Mouse (Mus musculus): ENCODE measurements around the gene Prkn. TPM values are rescaled to one million over a fixed set of nuclear protein-coding genes. Genes with fewer than 3 reads are reported as not detected.

Prkn gene
- total RNA-seq, 2 experiments from 2014 or later, result 10.6 to 10.8 TPM

DNA sequence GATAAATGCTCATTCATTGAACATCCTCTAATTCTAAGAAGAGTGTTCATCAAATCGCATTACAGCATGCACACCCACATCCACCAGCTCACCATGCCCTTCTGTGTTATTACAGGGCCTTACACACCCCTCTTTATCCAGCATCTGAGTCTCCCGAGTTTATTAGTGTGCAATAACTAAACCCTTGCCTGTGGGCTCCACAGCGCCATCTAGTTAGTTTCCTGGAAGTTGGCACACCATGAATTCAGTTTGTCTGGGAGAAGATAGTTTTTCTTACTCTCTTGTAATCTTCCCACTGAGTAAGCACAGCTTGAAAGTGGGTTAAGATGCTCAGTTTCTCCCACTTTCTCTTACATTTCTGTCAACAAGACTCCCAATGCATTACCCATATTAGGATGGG, 781.3 kb downstream of the Prkn start:
- intact Hi-C loops (cut with DNase I), result no loop called here

DNA sequence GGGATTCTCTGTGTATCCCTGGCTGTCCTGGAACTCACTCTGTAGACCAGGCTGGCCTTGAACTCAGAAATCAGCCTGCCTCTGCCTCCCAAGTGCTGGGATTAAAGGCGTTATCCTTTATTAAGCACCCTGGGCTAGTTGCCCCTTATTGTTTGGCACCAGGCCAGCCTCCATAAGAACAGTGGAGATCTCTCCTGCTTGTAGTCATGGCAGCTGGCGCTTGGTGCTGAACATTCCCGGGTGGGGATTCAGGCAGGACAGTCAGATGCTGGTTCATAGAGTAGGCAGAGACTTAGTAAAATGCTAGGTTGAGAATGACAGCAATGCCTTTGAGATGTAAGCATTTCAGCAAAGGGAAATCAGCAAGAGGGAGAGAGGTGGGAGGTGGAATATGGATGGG, 786.1 kb downstream of the Prkn start:
- intact Hi-C loops (cut with DNase I), result no loop called here
- DNase-seq, result no peak

More for the DNA sequence above, 781.3 kb downstream of the Prkn start:
- no peak for DNase-seq

DNA sequence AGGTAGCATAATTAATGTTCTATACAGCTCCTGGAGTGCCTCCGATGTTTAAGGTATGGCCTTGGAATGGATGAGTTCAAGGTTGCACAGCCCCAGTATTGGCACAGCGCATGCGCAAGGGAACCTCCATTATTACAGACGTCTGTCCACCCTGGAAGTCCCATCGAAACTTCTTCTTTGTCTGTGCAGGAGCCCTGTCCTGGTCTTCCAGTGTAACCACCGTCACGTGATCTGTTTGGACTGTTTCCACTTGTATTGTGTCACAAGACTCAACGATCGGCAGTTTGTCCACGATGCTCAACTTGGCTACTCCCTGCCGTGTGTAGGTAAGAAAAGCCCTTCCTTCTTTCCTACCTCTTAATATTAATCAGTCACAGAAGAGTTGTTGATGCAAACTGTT, 794.9 kb downstream of the Prkn start:
- intact Hi-C loops (cut with DNase I), result no loop called here
- no peak for DNase-seq

DNA sequence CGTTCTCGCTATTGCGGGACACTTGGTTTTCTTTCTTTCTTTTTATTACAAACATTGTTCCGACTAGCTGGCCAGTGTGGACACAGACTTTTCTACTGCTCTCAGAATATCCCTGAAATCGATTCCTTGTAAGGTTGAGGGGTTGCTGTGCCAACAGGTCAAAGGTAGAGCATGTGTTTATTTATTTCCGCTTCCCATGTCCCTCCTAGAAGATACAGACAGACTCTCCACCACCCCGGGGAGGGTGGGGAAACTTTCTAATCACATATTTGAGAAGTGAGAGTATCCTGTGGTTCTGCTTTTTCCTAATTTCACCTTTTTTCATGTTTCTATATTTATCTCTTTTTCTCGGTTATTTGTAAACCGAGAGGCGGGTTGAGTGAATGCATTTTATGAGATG, 797.5 kb downstream of the Prkn start:
- intact Hi-C loops (cut with DNase I), result no loop called here
- DNase-seq, result no peak

DNA sequence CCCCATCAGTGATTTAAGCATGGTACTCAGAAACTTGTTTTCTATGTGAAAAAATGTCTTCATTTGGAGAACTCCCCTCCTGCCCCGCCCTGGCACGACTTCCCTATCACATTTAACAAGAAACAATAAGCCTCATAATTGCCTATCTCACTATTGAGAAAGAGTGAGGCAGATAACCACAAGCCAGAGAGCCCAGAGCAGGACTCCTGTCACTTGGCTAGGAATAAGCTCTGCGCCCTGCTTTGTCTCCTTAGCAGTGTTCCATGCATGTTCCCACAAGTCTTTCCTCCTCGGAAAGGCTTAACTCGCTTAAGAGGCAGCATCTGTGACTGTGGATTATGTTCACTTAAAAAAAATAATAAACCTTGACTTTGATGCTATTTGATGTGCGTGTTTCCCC, 798.3 kb downstream of the Prkn start:
- intact Hi-C loops (cut with DNase I), result no loop called here
- no peak for DNase-seq

DNA sequence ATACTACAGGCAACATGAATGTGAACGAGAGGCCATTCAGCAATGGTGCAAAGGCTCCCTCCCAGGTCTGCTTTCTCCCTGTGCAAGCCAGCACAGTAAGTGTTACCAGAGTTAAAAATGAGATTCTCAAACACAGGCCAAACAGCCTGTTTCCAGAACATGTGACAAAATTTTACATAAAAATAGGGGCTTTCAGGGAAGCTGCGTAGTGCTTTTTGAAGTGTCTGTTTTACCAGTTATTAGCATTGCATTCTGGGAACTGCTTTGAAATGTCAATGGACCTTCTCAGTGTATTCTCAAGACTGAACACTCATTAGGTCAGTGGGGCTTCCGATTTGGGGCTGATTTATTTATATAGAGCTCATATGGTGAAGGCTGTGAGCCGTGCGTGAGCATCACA, 799.6 kb downstream of the Prkn start:
- DNase-seq, result no peak
- intact Hi-C loops (cut with DNase I), result no loop called here

DNA sequence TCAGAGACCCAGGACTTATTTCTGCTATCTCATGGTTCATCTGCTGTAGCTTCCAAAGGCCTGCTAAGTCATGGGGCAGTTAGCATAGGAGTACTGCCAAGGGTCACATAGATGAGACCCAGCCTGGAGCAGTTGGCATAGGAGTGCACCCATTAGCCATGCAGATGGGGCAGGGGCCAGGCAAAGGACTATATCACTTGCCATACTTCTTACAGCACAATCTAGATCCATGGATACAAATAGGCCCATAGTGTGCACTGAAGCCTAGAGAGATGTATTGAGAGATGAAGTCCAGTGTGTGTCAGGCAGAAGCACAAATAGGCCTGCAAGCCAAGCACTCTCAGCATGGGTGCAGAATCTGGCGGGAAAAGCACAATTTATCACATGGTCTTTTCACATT, 802.1 kb downstream of the Prkn start:
- intact Hi-C loops (cut with DNase I), result no loop called here
- no peak for DNase-seq

DNA sequence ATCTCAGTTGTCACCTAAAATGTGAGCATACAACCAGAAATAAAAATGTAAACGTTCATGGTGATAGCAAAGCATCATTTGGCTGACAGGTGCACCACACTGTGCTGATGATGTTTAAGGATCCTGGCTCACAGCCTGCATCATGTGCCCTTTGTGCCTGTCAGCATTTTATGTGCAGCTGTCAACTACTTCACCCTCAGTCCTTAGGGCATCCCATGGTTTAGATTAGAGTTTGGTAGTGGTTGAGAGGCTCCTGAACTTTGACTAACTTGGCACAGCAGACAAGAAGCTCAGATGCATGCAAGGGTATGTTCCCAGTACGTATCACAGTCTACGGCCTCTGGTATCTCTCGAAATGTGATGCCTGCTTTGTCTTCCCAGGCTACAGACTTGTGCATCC, 803.8 kb downstream of the Prkn start:
- intact Hi-C loops (cut with DNase I), result no loop called here
- no peak for DNase-seq

DNA sequence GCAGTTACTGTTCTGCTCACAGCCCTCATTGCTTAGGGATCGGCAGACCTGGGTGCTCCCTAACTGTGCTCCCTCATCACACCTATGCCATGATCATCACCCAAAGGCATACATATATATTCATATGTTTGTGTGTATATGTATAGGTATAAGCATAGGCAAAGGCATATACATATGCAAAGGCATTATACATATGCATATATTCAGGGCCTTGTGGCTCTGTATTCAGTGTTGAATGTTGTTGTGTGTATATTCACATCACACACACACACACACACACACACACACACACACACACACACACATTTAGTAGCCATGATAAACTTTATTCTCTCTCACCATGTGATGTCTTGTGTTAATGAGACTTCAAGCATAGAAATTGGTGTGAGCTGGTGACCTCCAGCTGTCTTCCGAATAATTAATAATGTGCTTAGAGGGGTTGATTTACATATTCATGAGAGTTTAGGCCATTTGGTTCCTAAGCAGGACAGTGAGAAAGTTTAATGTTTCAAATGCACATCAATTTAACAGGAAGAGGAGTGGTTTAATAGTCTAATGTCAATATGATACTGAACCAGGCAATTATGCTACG, 804.8 kb downstream of the Prkn start:
- intact Hi-C loops (cut with DNase I), result no loop called here
- DNase-seq, result no peak

DNA sequence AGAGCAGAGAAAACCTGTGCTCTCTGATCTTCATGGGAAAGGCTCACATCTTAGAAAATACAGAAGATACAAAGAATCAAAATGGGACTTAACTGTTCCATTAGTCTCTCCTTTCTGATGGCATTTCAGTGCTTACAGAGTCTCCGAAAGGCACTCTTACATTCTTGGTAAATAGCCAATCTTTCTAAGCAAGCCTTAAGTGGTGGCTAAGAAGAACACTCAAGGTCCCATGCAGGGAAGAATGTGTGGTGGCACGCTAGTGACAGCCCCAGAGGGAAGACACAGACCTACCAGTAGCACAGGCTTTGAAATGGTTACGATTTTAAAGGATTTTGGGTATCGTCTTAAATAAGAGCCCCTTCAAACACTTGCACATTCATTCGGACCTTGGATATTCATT, 816.2 kb downstream of the Prkn start:
- no peak for DNase-seq
- intact Hi-C loops (cut with DNase I), result no loop called here

DNA sequence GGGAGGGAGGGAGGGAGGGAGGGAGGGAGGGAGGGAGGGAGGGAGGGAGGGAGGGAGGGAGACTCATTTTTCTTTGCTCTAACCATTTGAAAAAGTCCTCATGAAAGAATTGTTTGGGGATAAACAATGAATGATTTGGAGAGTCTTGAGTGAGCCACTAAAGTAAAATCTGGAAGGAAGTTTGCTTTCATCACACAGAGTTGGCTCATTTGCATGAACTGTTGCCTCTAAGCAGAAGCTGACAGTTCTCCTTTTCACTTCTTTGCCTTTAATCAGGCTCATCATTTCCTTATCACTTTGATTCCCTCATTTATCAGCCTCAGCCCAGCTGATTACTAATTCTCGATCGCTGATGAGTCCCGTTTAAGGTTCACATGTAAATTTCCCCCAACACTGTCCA, 816.7 kb downstream of the Prkn start:
- intact Hi-C loops (cut with DNase I), result no loop called here

DNA sequence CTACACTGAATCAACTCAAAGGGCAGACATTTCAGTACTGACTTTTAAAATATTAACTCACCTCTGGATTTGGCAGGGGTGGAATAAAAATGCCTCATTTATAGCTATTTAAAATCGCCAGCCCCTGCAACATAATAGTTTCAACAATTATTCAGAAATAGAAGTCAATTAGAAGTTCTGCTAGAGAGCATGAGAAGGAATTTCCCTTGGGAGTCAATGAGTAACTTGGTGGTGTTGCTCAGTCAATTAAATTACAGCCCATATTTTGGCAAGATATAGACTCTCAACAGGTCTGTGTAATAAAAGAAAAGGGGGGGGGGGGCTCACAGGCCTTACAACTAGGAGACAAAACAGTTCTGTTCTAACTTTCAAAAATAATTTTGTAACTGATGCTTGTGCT, 821.7 kb downstream of the Prkn start:
- DNase-seq, result no peak
- intact Hi-C loops (cut with DNase I), result no loop called here

More for the DNA sequence above, 816.7 kb downstream of the Prkn start:
- DNase-seq, result no peak

DNA sequence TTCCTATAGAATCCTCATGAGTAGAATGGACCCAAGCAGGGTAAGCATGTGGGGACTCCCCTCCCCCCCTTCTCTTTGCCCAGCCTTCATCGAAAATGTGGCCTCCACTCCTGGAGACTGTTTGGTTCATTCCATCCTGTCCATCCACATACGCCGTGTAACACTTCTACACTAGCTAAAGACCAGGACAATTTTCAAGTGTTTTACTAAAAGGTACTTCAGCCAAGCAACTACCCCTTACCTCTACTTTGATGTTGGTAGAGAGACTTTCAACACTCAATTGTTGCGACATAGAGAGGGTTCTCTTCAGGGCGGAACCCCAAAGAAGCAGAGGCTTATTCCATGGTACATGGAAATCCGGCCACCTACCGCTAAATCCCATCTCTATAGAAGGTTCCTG, 823.3 kb downstream of the Prkn start:
- intact Hi-C loops (cut with DNase I), result no loop called here
- DNase-seq, result no peak

DNA sequence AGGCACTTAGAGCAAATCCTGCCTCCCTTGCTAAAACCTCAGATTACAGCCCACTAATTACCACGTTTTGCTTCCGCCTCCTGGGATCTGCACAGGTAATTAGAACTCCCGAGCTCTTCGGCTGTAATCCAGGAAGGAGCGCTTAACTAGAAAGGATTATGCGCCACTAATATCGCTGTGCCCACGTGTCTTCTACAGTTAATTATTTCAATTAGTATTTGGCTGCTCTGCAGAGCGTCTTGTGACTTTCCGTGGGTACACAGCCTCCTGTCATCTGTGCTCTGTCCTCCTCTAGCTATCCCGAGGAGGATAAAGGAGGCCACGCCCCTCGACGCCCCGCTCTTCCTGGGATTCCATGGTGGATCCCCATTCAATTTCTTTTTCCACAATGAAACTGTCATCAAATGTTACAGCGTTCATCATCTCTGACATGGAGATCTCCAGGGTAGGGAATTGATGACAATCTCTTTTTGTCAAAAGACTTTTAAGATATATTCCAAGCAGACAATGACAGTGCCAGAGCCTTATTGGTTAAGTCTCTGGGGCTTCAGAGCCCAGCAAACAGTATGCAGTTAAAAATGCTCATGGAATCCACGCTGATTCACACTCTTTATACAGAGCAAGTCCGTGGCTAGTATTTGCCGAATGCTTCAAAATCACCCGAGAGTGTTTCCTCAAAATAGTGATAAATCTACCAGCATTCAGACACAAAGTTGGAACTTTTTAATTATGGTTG, 824.6 kb downstream of the Prkn start:
- no peak for DNase-seq
- intact Hi-C loops (cut with DNase I), result no loop called here

DNA sequence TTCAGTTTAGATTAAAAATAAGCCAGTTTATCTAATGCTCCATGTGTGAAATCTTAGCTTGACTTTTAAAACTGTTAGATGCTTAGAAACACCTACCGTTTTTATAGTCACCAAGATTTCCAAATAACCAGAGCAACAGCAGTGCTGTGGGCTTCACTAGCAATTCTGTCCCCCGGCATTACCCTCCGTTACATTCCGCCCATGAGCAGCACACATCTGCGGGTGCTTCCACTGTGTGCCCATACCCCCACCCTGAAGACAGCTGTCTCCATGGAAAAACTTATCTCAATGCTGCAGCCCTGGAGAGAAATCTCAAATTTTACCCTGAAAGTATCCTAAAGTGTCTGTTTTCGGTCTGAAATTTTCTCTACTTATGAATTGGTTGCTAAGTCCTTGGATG, 839.5 kb downstream of the Prkn start:
- DNase-seq, result no peak
- intact Hi-C loops (cut with DNase I), result no loop called here

DNA sequence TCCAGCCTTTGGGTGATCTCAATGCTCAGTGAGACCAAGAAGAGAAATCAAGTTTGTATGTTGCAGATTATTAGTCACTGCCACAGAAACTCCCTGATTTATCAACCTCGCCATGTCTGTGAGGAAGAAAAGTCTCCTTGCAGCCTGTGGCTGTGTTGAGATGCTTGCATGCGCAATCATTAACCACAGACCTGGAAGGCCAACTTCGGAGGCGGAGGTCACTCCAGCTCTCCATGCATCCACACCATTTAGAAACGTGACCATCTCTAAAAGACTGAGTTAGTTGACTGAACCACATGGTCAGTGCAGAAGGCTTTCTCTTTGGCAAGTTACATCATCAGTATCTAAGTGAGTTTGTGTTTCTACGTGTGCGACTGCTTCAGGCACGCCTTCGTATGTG, 840.3 kb downstream of the Prkn start:
- intact Hi-C loops (cut with DNase I), result no loop called here
- no peak for DNase-seq

DNA sequence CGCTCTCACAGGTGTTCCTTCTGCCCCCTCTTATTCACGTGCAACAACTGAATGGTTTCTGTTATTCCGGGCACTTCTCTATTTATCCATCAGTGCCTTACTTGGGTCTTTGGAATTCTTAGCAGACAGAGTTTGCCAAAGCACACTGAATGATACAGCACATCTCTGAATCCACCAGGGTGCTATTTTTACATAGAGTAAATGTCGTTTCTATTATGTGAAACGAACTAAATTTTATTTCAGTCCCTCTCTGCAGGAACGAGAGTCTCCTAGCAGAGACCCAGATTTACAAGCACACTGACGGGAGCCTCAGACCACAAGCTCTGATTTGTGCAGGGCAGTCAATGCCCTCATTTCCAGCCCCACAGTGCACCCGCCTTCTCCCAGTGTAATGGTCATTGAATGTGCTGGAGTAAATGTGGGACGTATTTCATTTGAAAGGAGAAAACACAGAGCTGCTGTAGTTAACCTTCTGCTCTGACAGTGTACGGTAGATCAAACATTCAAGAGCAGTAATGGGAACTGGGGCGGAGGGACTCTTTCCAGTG, 841.7 kb downstream of the Prkn start:
- intact Hi-C loops (cut with DNase I), result no loop called here
- no peak for DNase-seq

DNA sequence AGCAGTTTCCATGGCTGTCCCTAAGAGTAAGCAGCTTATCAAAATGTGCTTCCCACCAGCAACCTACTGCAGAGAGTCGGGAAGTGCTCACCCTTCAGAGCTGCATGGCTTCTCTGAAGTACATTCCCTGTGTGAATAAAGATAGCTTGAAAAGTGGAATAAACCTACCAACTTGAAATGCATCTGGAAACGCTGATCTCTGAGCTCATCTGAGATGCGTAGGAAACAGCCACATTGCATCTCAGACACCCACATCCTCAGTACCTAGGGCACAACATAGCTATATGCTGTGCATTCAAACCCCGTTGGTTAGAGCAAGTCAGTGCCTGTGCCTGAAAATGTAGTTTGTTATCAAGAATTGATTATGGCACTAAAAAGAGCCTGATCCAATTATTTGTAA, 864.8 kb downstream of the Prkn start:
- DNase-seq, result no peak
- intact Hi-C loops (cut with DNase I), result no loop called here

DNA sequence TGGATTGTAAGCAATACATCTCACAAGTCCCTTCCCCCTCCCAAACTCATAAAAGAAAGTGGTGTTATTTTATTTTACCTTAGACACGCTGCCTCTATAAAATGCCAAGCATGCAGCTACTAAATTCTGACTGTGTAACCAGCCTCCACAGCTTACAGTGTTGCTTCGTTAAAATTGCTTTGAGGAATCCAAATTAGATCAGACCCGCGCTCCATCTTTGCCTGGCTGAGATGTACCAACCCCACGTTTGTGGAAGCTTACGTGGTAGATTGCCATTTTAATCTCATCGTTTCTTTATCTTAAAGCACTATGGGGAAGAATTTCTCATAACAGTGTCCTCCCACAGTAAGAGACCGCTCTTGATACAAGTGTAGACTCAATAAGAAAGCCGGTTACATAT, 865.6 kb downstream of the Prkn start:
- DNase-seq, result no peak
- intact Hi-C loops (cut with DNase I), result no loop called here

DNA sequence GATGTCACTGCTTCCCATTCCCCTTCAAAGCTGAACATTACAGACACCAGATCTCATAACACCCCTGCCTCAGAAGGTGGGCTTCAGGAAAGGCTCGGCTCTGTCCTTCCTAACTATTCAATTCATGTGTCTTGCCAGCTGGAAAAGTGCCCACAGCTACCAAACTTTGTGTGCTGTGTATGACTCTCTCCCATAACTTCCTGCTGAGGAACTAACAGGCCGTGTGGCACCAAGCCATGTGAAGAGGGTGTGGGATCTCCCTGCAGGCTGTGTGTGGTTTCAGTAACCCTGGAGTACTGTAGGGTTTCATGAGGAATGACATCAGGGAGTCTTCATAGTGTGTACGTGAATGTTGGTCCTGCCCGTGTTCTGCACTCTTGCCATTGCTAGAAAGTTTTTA, 871.9 kb downstream of the Prkn start:
- no peak for DNase-seq
- intact Hi-C loops (cut with DNase I), result no loop called here

DNA sequence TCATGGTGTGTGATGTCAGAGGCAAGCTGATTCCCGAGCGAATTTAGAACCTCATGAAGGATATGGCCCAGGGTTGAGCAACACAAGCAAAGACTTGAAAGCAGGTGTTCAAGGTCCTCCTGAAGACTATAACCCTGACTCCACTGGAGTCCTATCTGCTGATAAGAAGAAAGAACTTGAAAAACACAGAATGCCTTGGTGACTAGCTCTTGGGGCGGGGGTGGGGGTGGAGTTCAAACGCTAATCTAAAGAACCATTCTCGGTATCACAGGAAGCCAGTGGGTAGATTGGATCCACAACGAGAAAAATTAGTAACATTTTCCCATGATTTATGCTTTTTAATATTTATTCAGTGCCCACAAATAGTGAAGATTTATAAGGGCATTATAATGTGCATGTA, 879.6 kb downstream of the Prkn start:
- DNase-seq, result no peak
- intact Hi-C loops (cut with DNase I), result no loop called here

DNA sequence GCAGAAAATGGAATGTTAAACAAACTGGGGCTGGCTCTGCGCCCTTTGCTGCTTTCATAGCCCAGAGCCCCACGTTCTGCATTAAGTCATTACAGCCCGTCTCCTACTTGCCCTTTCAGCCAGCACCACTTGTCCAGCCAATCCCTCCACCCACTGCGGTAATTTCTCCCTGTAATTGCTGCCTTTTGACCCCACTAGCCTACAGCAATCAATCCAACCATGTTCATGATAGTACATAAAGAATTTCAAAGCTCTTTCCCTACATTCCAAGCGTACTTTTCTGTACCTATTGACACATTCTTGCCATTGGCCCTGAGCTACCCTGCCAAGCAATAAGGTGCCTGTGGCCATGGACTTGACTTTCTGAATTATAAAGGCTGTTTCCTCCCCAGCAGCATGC, 881.7 kb downstream of the Prkn start:
- no peak for DNase-seq
- intact Hi-C loops (cut with DNase I), result no loop called here

DNA sequence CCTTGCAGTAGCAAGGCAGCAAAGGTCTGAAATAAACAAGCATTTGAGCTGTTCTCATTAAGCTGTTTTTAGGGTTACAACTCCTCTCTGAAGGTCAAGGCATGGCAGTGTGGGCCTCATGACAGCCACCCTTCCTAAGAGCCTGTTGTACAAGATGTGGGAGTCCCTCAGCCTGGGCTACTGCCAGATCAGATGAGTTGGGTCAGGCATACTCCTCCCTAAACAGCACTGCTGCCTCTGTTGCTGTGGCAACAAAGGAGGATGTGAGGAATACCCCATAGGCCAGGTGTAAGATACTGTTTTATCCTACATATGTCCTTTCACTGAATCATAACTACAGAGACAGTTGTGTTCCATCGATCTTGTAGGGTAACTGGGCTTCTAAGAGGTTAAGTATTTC, 882.3 kb downstream of the Prkn start:
- intact Hi-C loops (cut with DNase I), result no loop called here
- DNase-seq, result no peak

Data from heart, postnatal 36 days (tissue).